Mouse (Mus musculus) c-Kit-positive CD71-positive TER-119-negative erythroid progenitor cells, embryonic 14.5 days (primary cell): ENCODE results near the gene Arhgap10.

ENCODE experiments used
- DNase-seq: peaks from one replicate; pipeline ENCODE4 v3.0.0-alpha.2; 2013; ENCODE audit warnings: low read depth

The Arhgap10 gene

DNA sequence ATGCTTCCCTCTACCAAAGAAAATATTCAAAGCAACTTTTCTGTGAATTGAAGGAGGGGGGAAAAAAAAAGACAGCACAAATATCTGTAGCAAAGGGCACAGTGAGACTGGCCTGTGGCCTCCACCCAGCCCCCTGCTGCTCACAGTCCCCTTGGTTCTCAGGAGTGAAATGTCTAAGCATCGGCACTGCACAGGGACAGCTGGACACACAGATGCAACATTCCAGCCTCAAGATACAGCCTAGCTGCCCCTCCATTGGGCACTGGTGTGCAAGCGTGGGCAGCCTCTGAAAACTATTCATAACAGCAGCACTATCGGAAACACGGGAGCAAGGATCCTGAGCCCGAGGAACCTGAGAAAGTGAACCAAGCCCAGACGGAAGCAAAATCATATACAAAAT, 113.7 kb downstream of the Arhgap10 start:
- no peak for DNase-seq

- DNase-seq = no peak
Measured at GRCm38 (mm10) chr8:77401934-77402333, 115.8 kb downstream of the Arhgap10 start.

- DNase-seq = no peak
Measured at GRCm38 (mm10) chr8:77401140-77401539, 116.6 kb downstream of the Arhgap10 start.

DNA sequence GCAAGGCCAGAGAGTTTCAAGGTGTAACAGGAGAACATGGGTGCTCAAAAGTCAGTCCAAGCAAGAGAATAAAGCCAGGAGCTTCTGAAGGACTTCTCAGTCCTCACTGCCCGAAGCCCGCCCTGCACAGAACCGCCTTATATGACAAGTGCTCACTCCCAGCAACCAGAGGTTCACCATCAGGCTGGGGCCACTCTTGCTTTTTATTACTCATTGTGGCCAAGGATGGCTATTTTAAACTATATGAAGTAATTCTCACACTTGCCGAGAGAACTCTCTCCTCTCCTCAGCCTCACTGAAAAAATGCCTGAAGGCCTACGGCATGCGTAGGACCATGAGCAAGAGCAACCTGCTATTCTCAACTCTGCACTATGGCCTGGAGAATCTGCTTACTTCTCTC, 133.7 kb downstream of the Arhgap10 start:
- DNase-seq = no peak

DNA sequence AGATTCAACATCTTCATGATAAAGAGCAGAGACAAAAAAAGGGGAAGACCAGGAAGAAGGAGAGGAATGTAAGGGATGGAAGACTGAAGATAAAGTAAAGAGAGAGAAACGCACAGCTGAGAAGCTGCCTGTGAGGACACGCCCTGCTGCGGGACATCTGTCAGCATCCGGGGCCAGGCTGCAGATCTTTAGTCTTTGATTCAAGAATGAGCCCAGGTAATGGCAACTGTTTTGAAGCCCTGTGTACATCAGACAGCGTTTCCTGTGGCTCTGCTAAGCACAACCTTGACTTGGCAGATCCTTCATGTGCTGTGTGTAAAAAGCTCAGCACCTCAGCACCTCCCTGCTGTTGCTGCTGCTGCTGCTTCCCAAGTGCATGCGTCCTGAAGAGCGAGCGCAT, 134.1 kb downstream of the Arhgap10 start:
- no peak for DNase-seq

GRCm38 (mm10) chr8:77380844-77381243, 136.9 kb downstream of the Arhgap10 start:
- DNase-seq = no peak

GRCm38 (mm10) chr8:77379300-77379699, 138.5 kb downstream of the Arhgap10 start:
- peak; percentile 27 for DNase-seq

DNA sequence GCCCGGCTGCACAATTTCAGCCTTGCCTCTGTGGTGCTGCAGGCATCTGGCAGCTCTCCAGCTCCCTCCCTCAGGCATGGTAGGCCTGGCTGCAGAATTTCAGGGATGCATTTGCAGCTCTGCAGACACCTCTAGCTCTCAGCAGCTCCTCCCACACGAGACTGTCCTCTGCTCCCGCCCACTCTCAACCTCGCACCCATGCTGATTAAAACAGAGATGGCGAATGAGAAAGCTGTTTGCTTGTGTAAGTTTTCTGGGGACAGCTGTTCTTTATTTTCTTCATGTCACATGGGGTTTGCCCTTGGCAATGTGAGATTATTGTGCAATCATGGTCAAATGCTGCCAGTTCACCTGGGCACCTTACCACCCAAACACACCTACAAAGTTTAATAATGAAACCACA, 141.3 kb downstream of the Arhgap10 start:
- no peak for DNase-seq

DNA sequence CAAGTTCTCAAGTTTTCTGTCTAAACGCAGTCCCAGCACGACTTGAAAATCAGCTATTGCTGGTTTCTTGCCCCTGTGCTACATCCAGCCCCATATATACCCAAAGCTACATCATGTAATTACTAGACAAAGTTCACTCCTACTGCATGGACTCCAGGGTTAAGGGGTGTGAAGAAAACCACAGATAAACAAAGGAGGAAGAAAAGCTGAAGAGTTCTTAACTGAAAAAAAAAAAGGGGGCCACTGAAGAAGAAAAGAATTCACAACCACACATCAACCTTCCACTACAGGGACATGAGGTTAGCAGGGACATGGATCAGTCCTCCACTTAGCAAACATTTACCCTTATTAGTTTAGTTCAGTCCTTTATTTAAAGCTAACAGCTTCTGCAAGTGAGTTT, 141.8 kb downstream of the Arhgap10 start:
- no peak for DNase-seq

DNA sequence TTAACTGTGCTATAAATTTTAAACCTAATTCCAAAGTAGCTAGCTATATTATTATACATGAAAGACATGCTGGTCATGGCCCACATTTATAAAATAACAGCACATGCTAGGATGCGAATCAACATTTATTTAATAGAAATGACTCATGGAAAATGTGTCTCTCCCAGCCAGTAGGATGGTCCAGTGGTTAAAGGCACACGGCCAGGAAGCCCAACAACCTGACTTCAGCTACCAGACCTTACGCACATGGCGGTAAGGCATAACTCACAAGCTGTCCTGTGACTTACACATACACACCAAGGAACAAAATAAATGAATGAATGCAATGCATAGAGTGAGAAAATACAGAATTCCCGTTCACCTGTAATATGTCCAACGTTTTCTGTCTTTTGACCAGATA, 146.7 kb downstream of the Arhgap10 start:
- no peak for DNase-seq

- DNase-seq = no peak
Measured at GRCm38 (mm10) chr8:77370308-77370707, 147.4 kb downstream of the Arhgap10 start.

DNA sequence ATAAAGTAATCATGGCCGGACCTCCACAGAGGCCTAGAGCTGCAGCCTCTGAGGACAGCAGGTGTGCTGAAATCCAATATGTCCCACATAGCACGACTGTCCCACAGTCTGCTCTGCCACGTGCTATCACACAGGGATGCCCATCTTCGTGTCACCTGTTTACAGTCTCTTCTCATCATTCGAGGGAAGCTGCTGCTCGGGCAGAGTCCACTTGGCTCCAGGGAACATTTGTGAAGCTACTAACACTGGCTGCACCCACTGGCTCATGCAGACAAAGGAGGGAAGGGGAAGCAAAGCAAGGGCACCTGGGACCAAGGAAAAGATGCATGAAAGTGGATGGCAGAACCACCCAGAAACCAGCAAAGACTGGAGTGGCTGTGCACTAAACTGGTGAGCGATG, 148.1 kb downstream of the Arhgap10 start:
- no peak for DNase-seq

DNA sequence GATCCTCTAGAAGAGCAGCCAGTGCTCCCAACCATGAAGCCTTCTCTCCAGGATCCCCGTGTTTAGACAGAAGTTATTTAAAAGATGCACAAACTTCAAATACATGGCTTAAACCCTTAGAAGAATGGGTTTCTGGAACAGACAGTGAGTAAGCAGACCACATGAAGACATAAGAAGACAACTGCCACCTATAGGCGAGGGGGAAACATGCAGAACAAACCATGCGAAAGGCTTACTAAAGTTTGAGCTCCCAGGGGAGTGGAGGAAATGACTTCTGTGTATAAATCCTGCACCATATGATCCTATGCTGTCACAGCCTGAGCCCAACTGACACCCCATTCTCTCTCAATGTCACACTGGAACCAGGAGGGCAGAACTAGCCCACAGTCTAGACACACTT, 150.7 kb downstream of the Arhgap10 start:
- no peak for DNase-seq

DNA sequence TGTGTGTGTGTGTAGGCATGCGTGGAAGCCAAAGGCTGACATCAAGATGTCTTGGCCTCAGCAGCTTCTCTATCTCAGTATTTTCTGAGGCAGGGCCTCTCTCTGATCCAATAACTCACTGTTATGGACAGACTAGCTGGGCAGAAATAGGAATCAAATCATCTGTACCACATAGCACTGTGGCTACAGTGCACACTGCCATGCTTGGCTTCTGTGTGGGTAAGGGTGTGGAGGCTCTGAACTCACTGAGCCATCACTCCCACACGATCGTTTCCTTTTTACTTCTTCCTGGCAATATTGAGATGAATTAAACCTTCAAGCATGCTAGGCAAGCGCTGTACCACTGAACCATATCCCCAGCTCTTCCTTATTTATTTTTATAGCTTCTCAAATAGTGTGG, 151.3 kb downstream of the Arhgap10 start:
- no peak for DNase-seq

- no peak for DNase-seq
Measured at GRCm38 (mm10) chr8:77365990-77366389, 151.8 kb downstream of the Arhgap10 start.

GRCm38 (mm10) chr8:77364472-77364871, 153.3 kb downstream of the Arhgap10 start:
- no peak for DNase-seq

DNA sequence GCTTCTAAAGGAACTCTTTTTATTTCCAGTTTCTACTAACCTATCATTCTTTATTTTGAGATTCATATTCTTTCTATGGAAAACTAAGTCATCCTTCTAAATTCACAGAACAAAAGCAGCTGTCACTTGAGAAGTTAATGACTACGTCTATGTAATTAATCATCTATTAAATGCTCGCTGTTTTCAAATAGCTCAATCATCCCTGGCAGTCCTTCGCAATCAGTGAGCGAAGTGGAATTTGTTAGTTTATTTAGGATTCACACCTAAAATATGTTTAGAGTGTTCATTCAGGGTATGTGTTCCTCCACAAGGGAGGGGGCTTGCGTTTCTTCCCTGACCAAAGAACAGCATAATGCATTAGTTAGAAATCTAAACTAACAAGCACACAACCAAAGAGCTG, 156.9 kb downstream of the Arhgap10 start:
- DNase-seq = no peak

DNA sequence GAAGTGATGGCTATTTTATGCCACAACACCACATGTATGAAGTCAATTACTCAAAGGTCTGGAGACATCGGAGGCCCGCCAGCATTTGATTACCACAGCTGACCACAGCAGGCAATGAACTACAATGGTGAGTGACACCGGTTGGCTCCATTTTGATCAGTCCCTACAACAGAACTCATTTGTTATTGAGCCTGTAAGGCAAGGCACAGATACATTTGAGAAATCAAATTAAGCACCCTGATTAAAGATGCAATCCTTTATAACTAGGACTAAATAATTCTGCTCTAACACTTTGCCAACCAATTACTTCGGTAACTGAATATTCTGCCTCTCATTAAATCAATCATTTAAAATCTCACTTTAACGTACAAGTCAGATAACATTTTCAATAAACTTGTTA, 157.3 kb downstream of the Arhgap10 start:
- DNase-seq = no peak

GRCm38 (mm10) chr8:77357126-77357525, 160.6 kb downstream of the Arhgap10 start:
- DNase-seq = no peak

DNA sequence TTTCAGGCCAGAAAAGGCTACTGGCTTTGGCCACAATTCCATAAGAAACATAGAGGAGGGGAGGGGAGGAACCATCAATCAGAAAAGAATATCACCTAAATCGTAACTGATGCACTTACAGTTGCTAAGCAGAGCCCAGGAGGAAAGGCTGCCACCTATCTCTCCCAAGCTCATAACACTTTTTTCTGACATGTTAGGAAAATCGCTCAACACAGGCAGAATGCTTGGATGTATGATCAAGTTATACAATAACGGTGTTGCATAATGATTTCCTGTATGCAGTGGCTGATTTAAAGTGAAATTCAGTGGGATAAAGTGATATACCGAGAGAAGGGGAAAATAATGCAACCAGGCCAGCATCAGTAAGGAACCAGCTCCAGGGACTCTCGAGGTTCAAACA, 162.4 kb downstream of the Arhgap10 start:
- DNase-seq = no peak

DNA sequence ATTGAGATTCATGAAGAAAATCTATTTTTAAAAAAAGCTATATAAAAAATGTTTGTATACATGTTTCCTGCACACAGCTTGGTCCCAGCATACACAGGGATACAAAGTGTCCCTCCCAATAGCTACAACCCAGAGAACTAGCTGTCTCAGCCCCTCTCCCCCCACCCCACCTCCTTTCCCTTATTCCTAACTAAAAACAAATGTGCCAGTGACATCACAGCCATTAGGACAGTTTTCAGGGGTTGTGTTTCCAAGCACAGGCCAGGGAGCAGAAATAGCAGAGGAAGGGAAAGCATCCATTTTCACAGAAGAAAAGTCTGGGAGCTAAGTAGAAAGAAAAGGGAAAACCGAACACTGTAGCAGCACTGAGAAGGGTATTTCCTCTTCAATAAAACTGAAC, 163.6 kb downstream of the Arhgap10 start:
- DNase-seq = no peak

GRCm38 (mm10) chr8:77351177-77351860, 166.4 kb downstream of the Arhgap10 start:
- no peak for DNase-seq

DNA sequence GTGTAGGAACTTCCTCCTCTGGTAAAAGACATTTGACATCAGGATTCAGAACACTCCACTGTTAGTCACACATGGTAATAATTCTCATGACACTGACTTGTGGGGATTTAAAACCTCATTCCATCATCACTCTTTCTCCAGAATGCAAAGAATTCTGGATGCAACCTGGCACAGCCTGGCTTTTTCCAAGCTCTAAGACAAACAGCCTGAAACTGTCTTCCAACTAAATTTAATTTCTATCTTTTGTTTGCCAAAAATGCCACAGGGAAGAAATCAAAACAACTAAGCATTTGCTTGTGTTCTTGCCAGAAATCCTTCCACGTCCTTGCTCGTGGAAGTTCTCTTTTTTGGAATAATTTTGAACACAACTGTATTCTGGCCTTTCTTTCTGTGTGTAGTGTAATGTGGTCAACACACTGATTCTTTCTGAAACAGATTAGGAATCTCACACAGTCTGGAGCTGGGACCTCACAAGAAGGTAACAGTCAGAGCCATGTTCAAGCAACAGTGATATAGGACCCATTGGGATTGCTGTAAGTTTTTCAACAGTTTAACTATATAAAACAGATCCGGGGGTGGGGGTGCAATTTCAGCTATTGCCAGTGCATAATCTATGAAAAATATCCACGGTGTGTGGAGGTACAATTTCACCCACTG, 167.5 kb downstream of the Arhgap10 start:
- DNase-seq = no peak

DNA sequence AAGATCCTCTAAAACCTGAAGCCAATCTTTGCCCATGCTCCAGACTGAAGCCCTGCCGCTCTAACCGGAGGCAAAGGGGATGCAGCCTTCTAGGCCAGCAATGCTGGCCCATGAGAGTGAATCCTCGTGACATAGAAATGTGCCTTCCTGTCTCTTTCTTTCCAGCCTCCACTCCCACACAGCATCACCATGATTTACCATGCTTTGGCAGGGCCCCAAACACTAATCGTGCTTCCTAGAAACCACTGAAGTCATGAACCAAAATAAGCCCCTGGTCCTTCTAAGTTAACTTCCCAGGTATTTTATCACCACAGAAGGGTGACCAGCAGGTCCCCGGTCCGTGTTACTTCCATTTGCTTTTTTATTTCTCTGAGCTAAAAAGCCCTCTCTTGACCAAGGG, 173.8 kb downstream of the Arhgap10 start:
- DNase-seq = no peak
